Mouse (Mus musculus) large intestine, adult 2 months (tissue): ENCODE measurements around the gene Vmn1r86. TPM values are rescaled to one million over a fixed set of nuclear protein-coding genes. Genes with fewer than 3 reads are reported as not detected.
"Not testable (repeated sequence)": the region's sequence is repeated elsewhere in the genome, so short reads cannot be mapped to it uniquely, and the experiment has no call there.

ENCODE experiments used
- DNase-seq: peaks from one replicate; pipeline ENCODE4 v3.0.0-alpha.2; 2012; ENCODE audit warnings: low read depth, low spot score
- WGBS: fragments of 180-500 bp; shearing (Covaris S2); methylation state at CpG from one replicate; pipeline ENCODE4 v1.1.7; 2018; 5-methylcytosine and 5-hydroxymethylcytosine counted together
- polyA plus RNA-seq: library from polyadenylated mRNA; depleted of rRNA; stranded (reverse); fragments of >200 nt; gene quantifications from 2 replicates; pipeline ENCODE4 v1.2.3, GENCODE M21; 2012; rRNA removed

The Vmn1r86 gene
- polyA plus RNA-seq, result not detected in 2 replicates

- DNase-seq, result no peak
Measured at GRCm38 (mm10) chr7:13119817-13120216, at the start of gene Vmn1r86. Gene Vmn1r86, minus strand, starts transcription at chr7:13119917.

- no peak for DNase-seq
Measured at GRCm38 (mm10) chr7:13159268-13159667, 39.6 kb upstream of the Vmn1r86 start, which contains the start of gene Vmn1r88. Gene Vmn1r88, plus strand, starts transcription at chr7:13159568.

- 76% methylated on average over 1 of the region's 1 CpGs for WGBS
- no peak for DNase-seq
Measured at GRCm38 (mm10) chr7:13140057-13140456, 20.3 kb upstream of the Vmn1r86 start, which contains the start of gene Vmn1r87. Gene Vmn1r87, minus strand, starts transcription at chr7:13140157.

GRCm38 (mm10) chr7:13137340-13137739 lies 17.6 kb upstream of the Vmn1r86 start:
- no peak for DNase-seq

GRCm38 (mm10) chr7:13131856-13132255 lies 12.1 kb upstream of the Vmn1r86 start:
- WGBS, result 88% methylated on average over 2 of the region's 2 CpGs
- no peak for DNase-seq

- WGBS, result 4% methylated on average over 20 of the region's 34 CpGs
- DNase-seq, result not testable (repeated sequence)
Measured at GRCm38 (mm10) chr7:13123554-13124153, 3.9 kb upstream of the Vmn1r86 start.

GRCm38 (mm10) chr7:13095073-13095472 lies 24.6 kb downstream of the Vmn1r86 start, which contains the start of gene Vmn1r85:
Gene Vmn1r85, minus strand, starts transcription at chr7:13095173.
- WGBS, result 59% methylated on average over 3 of the region's 3 CpGs
- DNase-seq, result no peak

- WGBS, result 55% methylated on average over 5 of the region's 5 CpGs
Measured at GRCm38 (mm10) chr7:13072293-13072692, 47.4 kb downstream of the Vmn1r86 start.

GRCm38 (mm10) chr7:13063399-13063798 lies 56.3 kb downstream of the Vmn1r86 start:
- 54% methylated on average over 2 of the region's 2 CpGs for WGBS

More at GRCm38 (mm10) chr7:13072293-13072692, 47.4 kb downstream of the Vmn1r86 start:
- DNase-seq, result no peak

GRCm38 (mm10) chr7:13059536-13059935 lies 60.2 kb downstream of the Vmn1r86 start:
- no peak for DNase-seq
- 92% methylated on average over 9 of the region's 9 CpGs for WGBS

More at GRCm38 (mm10) chr7:13063399-13063798, 56.3 kb downstream of the Vmn1r86 start:
- not testable (repeated sequence) for DNase-seq

- 60% methylated on average over 8 of the region's 8 CpGs for WGBS
- no peak for DNase-seq
Measured at GRCm38 (mm10) chr7:13056913-13057700, 62.6 kb downstream of the Vmn1r86 start.

- under 1% methylated on average over 41 of the region's 41 CpGs for WGBS
- peak; percentile 91 for DNase-seq
Measured at GRCm38 (mm10) chr7:13054287-13055010, 65.3 kb downstream of the Vmn1r86 start, which contains the start of gene Mzf1. Gene Mzf1, minus strand, starts transcription at chr7:13054764.

- DNase-seq, result no peak
- under 1% methylated on average over 15 of the region's 15 CpGs for WGBS
Measured at GRCm38 (mm10) chr7:13053961-13054286, 65.8 kb downstream of the Vmn1r86 start.

- no peak for DNase-seq
- WGBS, result 95% methylated on average over 2 of the region's 2 CpGs
Measured at GRCm38 (mm10) chr7:13053501-13053900, 66.2 kb downstream of the Vmn1r86 start.

- 91% methylated on average over 13 of the region's 13 CpGs for WGBS
Measured at GRCm38 (mm10) chr7:13053001-13053400, 66.7 kb downstream of the Vmn1r86 start.

More at GRCm38 (mm10) chr7:13053001-13053400, 66.7 kb downstream of the Vmn1r86 start:
- DNase-seq, result no peak

Other genes starting within 250 kb of the Vmn1r86 start
- gene Zfp128, start 238.7 kb downstream of the Vmn1r86 start, polyA plus RNA-seq, result 0.33 and 0.51 TPM in 2 replicates
- gene Zscan22, start 222.1 kb downstream of the Vmn1r86 start, polyA plus RNA-seq, result 6.8 and 7.5 TPM in 2 replicates
- gene Rps5, start 197.6 kb downstream of the Vmn1r86 start, polyA plus RNA-seq, result 2,560 and 2,617 TPM in 2 replicates
- 0.20 and 0.27 TPM in 2 replicates for gene Rnf225, start 192.5 kb downstream of the Vmn1r86 start, polyA plus RNA-seq
- gene Zfp324, start 154.1 kb downstream of the Vmn1r86 start, polyA plus RNA-seq, result 3.9 and 5.2 TPM in 2 replicates
- gene Zfp446, start 142.1 kb downstream of the Vmn1r86 start, polyA plus RNA-seq, result 2.5 and 3.4 TPM in 2 replicates
- gene Slc27a5, start 121.7 kb downstream of the Vmn1r86 start, polyA plus RNA-seq, result 0.09 and 0.23 TPM in 2 replicates
- 230 and 300 TPM in 2 replicates for gene Trim28, start 120.8 kb downstream of the Vmn1r86 start, polyA plus RNA-seq
- 16.0 and 18.3 TPM in 2 replicates for gene Zbtb45, start 109.9 kb downstream of the Vmn1r86 start, polyA plus RNA-seq
- 128 and 132 TPM in 2 replicates for gene Chmp2a, start 85.1 kb downstream of the Vmn1r86 start, polyA plus RNA-seq
- gene Ube2m, start 81.6 kb downstream of the Vmn1r86 start, polyA plus RNA-seq, result 188 and 202 TPM in 2 replicates
- gene Mzf1, start 65.2 kb downstream of the Vmn1r86 start, polyA plus RNA-seq, result 0.66 and 0.80 TPM in 2 replicates
- not detected in 2 replicates for gene Vmn1r85, start 24.7 kb downstream of the Vmn1r86 start, polyA plus RNA-seq
- not detected in 2 replicates for gene Vmn1r87, start 20.2 kb upstream of the Vmn1r86 start, polyA plus RNA-seq
- not detected in 2 replicates for gene Vmn1r88, start 39.7 kb upstream of the Vmn1r86 start, polyA plus RNA-seq
- gene Vmn1r89, start 93.1 kb upstream of the Vmn1r86 start, polyA plus RNA-seq, result not detected in 2 replicates
- 18.4 and 20.1 TPM in 2 replicates for gene Lig1, start 157.4 kb upstream of the Vmn1r86 start, polyA plus RNA-seq
- gene Zswim9, start 158.8 kb upstream of the Vmn1r86 start, polyA plus RNA-seq, result 1.6 and 2.2 TPM in 2 replicates
- gene Pla2g4c, start 204.7 kb upstream of the Vmn1r86 start, polyA plus RNA-seq, result 2.9 and 3.0 TPM in 2 replicates